Mouse (Mus musculus) embryonic stem cell, embryonic (primary cell): Measurements from ENCODE around the gene Dok5.

Source experiments
- CTCF ChIA-PET, 4 experiments: fragments of 300-600 bp in 2 of 4; fragments of 350-600 bp in 2 of 4; sonication (Branson Sonifier 250); formaldehyde crosslinking; loops; one replicate each; lab custom pipeline; 2022; ENCODE audit warnings: inconsistent platforms in 2 of 4; lab: Charles Lee
- POLR2A ChIA-PET, 4 experiments: fragments of 300-600 bp in 2 of 4; fragments of 350-600 bp in 2 of 4; sonication (Branson Sonifier 250); formaldehyde crosslinking; loops; one replicate each; lab custom pipeline; 2022; ENCODE audit warnings: antibody characterized with exemption in 4 of 4, inconsistent platforms in 1 of 4; lab: Charles Lee

The Dok5 gene

DNA sequence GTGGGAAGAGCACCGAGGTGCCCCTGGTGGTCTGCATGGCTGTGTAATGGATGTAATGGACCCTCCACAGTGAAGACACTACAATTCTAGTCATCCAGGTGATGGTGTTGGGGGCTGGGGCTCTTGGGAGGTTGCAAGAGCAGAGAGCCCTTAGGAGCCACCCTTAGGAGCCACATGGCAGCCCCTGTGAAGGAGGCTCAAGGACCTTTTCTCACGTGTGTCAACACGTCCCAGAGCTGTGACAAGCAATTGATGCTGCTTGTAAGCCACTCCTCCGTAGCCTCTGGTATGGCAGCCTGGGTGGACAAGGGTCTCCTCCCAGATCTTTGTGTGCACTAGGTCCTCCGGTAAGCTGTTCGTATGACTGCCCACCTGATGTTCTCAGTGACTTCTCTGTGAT lies 37.1 kb downstream of the Dok5 start:
- POLR2A ChIA-PET, result no interaction called here
- CTCF ChIA-PET, result interaction anchor here in 2 of 4 experiments (0.5 to 1.2 kb wide), 2 partner anchors 22 to 299 kb away, joined by 3 to 9 read pairs; no protein-coding TSS in a partner anchor

- CTCF ChIA-PET, result no interaction called here
- POLR2A ChIA-PET, result interaction anchor here in 3 of 4 experiments (0.7 to 1.8 kb wide), 4 partner anchors 13 to 43 kb away, joined by 3 to 5 read pairs (median 4); no protein-coding TSS in a partner anchor
Observed at GRCm38 (mm10) chr2:170771555-170771954, 39.9 kb downstream of the Dok5 start.

GRCm38 (mm10) chr2:170772126-170772884 lies 40.7 kb downstream of the Dok5 start:
- CTCF ChIA-PET, result interaction anchor here in 3 of 4 experiments (0.6 to 0.7 kb wide), 3 partner anchors 25 to 763 kb away, joined by 3 to 8 read pairs (median 5); partner anchors contain the start of gene Dok5 (in 1 of the 3)
- POLR2A ChIA-PET, result interaction anchor here in 3 of 4 experiments (0.6 to 1.8 kb wide), 8 partner anchors 16 to 115 kb away, joined by 3 to 5 read pairs (median 3); partner anchors contain the start of gene Dok5 (in 2 of the 3)

DNA sequence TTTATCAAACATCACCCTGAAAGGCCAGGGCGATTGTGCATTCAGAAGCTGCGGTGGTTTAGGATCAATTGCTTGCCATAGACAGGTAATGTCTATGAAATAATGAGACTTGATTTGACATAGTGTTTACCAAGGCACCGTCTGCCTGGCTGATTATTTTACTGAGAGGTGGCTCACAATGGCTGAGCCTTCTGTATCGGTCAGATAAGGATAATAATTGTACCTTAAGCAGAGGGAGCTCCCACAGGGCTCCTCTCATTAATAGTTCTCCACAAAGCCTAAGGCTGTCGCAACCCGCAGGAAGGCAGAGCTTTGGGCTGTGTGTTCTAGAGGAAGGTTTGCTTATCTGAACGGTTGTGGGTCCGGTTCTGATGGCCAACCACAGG lies 41.3 kb downstream of the Dok5 start:
- CTCF ChIA-PET, result interaction anchor here in 2 of 4 experiments (0.6 to 0.9 kb wide), 3 partner anchors 24 to 617 kb away, joined by 3 to 5 read pairs (median 3); no protein-coding TSS in a partner anchor
- POLR2A ChIA-PET, result interaction anchor here in 2 of 4 experiments (0.8 to 1.8 kb wide), 5 partner anchors 15 to 115 kb away, joined by 3 to 5 read pairs (median 3); partner anchors contain the start of gene Dok5 (in 1 of the 2)

DNA sequence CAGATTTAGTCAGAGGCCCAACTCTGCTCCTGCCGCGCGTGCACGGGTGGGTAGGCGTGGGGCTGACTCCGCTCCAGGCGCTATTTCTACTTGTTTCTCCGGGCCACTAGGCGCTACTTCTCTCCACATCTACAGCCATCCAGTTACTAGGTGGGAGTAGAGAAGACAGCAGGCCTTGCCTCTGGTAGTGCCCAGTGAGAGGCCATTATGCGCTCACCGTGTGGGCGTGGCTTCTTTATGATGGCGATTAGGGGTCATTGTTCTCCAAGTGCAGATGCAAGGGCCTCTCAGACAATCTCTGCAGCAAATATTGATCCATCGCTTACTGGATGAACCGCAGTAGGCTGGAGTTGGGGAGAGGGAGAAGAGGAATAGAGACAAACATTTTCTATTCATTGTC lies 44.0 kb downstream of the Dok5 start:
- ChIA-PET CTCF (interaction anchor here in 1 of 4 experiments (0.8 kb wide), 1 partner anchor 1444 kb away, joined by 3 read pairs; no protein-coding TSS in a partner anchor), POLR2A (interaction anchor here in 1 of 4 experiments (1.2 to 1.6 kb wide), 2 partner anchors 49 to 50 kb away, joined by 3 read pairs; no protein-coding TSS in a partner anchor)

DNA sequence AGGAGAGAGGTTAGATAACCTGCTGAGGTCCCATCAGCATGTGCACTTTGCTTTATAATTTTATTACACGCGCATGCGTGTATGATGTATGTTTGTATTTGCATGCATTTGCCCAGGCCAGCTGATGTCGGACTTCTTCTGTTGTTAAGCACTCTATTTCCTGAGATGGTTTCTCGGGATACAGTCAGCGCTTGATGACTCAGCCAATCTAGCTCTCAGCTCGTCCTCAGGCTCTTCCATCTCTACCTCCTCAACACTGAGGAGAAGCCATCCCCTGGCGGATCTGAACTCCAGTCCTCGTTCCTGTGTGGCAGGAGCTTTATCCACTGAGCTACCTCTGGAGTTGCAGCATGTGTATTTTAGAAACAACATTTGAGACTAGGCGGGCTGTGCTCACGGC lies 44.5 kb downstream of the Dok5 start:
- POLR2A ChIA-PET, result interaction anchor here in 1 of 4 experiments (0.6 to 1.2 kb wide), 3 partner anchors 20 to 488 kb away, joined by 3 read pairs; no protein-coding TSS in a partner anchor
- CTCF ChIA-PET, result interaction anchor here in 1 of 4 experiments (0.5 kb wide), 1 partner anchor 1142 kb away, joined by 3 read pairs; no protein-coding TSS in a partner anchor

GRCm38 (mm10) chr2:170777572-170777971 lies 46.0 kb downstream of the Dok5 start:
- ChIA-PET POLR2A (interaction anchor here in 1 of 4 experiments (1.1 kb wide), 1 partner anchor 21 kb away, joined by 3 read pairs; no protein-coding TSS in a partner anchor), CTCF (no interaction called here)

DNA sequence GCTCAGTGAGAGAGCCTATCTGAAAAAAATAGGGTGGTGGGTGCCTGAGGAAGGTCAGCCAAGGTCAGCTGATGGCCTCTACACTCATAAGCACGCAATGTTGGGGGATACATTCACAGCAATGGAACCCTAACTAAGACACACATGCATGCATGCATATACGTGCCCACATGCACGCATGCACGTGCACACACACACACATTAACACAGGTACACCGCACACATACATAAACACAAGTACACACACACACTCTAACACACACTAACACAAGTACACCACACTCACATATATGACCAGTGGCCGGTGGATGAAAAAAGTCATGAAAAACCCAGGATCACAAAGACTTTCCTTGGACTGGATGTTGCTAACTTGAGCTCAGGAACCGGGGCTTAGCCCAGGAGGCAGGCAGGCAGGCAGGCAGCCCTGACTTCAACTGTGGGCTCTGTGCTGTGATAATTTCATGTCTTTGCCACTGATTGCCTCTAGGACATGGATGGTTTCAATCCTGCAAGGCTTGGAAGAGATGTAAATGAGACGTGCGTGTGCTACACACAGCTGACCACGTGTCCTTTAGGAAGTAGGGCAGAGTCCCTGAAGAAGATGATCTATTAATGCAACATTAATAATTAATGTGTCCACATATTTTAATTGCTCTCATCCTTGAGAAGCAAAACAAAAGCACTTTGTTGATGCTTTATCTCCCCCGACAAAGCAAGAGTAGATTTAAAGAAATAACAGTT lies 48.6 kb downstream of the Dok5 start:
- ChIA-PET CTCF (no interaction called here), POLR2A (interaction anchor here in 2 of 4 experiments (0.7 kb wide), 2 partner anchors 84 to 247 kb away, joined by 4 to 6 read pairs; no protein-coding TSS in a partner anchor)

GRCm38 (mm10) chr2:170788101-170788500 lies 56.5 kb downstream of the Dok5 start:
- ChIA-PET POLR2A (interaction anchor here in 3 of 4 experiments (0.8 to 1.2 kb wide), 3 partner anchors 10 to 62 kb away, joined by 3 to 5 read pairs (median 3); no protein-coding TSS in a partner anchor), CTCF (interaction anchor here in 1 of 4 experiments (0.7 kb wide), 1 partner anchor 938 kb away, joined by 6 read pairs; no protein-coding TSS in a partner anchor)

GRCm38 (mm10) chr2:170791332-170792017 lies 59.9 kb downstream of the Dok5 start:
- CTCF ChIA-PET, result interaction anchor here in 1 of 4 experiments (0.6 kb wide), 1 partner anchor 323 kb away, joined by 6 read pairs; no protein-coding TSS in a partner anchor
- POLR2A ChIA-PET, result no interaction called here

DNA sequence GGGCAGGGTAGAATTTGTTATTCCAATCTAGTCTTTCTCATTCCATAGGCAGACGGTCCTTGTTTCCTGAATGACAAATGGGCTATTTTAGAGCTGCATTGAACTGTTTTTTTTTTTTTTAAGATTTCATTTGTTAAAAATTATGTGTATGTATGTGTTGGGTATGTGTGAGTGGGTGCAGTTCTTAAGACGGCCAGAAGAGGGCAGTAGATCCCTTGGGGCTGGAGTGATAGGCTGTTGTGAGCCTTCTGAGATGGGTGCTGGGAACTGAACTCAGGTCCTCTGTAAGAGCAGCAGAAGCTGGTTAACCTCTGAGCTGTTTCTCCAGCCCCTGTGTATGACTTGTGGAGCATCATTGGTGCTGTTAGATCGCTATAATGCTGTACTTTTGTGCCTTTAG lies 63.6 kb downstream of the Dok5 start:
- ChIA-PET POLR2A (interaction anchor here in 1 of 4 experiments (1.0 kb wide), 1 partner anchor 23 kb away, joined by 3 read pairs; no protein-coding TSS in a partner anchor), CTCF (interaction anchor here in 2 of 4 experiments (0.6 to 0.7 kb wide), 2 partner anchors 69 to 630 kb away, joined by 3 to 4 read pairs; no protein-coding TSS in a partner anchor)

- POLR2A ChIA-PET, result no interaction called here
- CTCF ChIA-PET, result no interaction called here
Observed at GRCm38 (mm10) chr2:170802984-170803383, 71.4 kb downstream of the Dok5 start.

GRCm38 (mm10) chr2:170807555-170808258 lies 76.1 kb downstream of the Dok5 start:
- ChIA-PET CTCF (interaction anchor here in 1 of 4 experiments (1.3 kb wide), 1 partner anchor 69 kb away, joined by 3 read pairs; no protein-coding TSS in a partner anchor), POLR2A (no interaction called here)

GRCm38 (mm10) chr2:170808259-170808789 lies 76.7 kb downstream of the Dok5 start:
- ChIA-PET CTCF (interaction anchor here in 1 of 4 experiments (1.3 kb wide), 1 partner anchor 69 kb away, joined by 3 read pairs; no protein-coding TSS in a partner anchor), POLR2A (no interaction called here)

GRCm38 (mm10) chr2:170811356-170811755 lies 79.7 kb downstream of the Dok5 start:
- POLR2A ChIA-PET, result interaction anchor here in 1 of 4 experiments (0.7 to 0.9 kb wide), 2 partner anchors 11 to 41 kb away, joined by 3 read pairs; no protein-coding TSS in a partner anchor

GRCm38 (mm10) chr2:170816302-170816701 lies 84.7 kb downstream of the Dok5 start:
- ChIA-PET POLR2A (interaction anchor here in 1 of 4 experiments (1.0 kb wide), 1 partner anchor 23 kb away, joined by 3 read pairs; no protein-coding TSS in a partner anchor), CTCF (no interaction called here)

More at GRCm38 (mm10) chr2:170811356-170811755, 79.7 kb downstream of the Dok5 start:
- CTCF ChIA-PET, result interaction anchor here in 1 of 4 experiments (0.6 kb wide), 1 partner anchor 1862 kb away, joined by 3 read pairs; no protein-coding TSS in a partner anchor
